ENCODE assay signal across 17 mouse cellular contexts in genomic region chr10:123268568-123268967, GRCm38 (mm10). TPM values are rescaled to one million over a fixed set of nuclear protein-coding genes. Genes with fewer than 3 reads are reported as not detected.
DNase-seq lines count a peak whose midpoint lies in the region; ATAC-seq lines count a peak whose summit lies in the region.
"Had no signal": no experiment of that assay in that cellular context is flagged by ENCODE, and none has a peak within 500 bp of the region (broad histone marks: within the 10 kb centered on the region; RNA-seq: fewer than 3 reads in every experiment).

No protein-coding gene starts in this region.

- peak; percentile 49 to 80 for DNase-seq in adrenal gland, adult (ENCODE audit: inconsistent age in 2 of 2, low spot score in 1 of 2)
- no peak for DNase-seq in adrenal gland, postnatal 4 days (ENCODE audit: low spot score in 2 of 2)
- no peak for DNase-seq in neural tube, embryonic 10.5 days (ENCODE audit: extremely low spot score, low spot score)
- DNase-seq in layer of hippocampus, adult 9-11 months, result peak; percentile 61
- peak; percentile 19 to 41 for DNase-seq in right cerebral cortex, postnatal 36 days (ENCODE audit: low spot score in 2 of 2)
- DNase-seq in urinary bladder, adult 2 months (ENCODE audit: low spot score), result no peak
- no peak for DNase-seq in kidney, adult 8-10 months
- DNase-seq: cerebellum, postnatal 25 days; heart, adult 2 months; heart, postnatal 4 days; kidney, postnatal 14 days; lung, postnatal 4 days; spleen, adult 18-20 months; thymus, adult 2 months had no signal

- no peaks in the 10 kb centered on the region for H3K36me3 ChIP-seq in neural tube, embryonic 13.5 days
- H3K36me3 ChIP-seq: limb, embryonic 15.5 days had no signal

- no peaks in the 10 kb centered on the region for H3K9me3 ChIP-seq in neural tube, embryonic 13.5 days
- H3K9me3 ChIP-seq: limb, embryonic 15.5 days had no signal

- peaks cover 29% of the 10 kb centered on the region for H3K4me1 ChIP-seq in neural tube, embryonic 13.5 days (replicated peaks)

- H3K4me2 ChIP-seq in neural tube, embryonic 13.5 days, result peak overlapping the region; percentile 92
- H3K4me2 ChIP-seq: limb, embryonic 15.5 days had no signal

- 74% methylated on average over 10 of the region's 10 CpGs for WGBS in neural tube, embryonic 13.5 days

- H3K27me3 ChIP-seq in neural tube, embryonic 13.5 days, result peaks cover 16% of the 10 kb centered on the region

- no peak for ATAC-seq in neural tube, embryonic 13.5 days (ENCODE audit: low read depth)

- H3K27ac ChIP-seq in neural tube, embryonic 13.5 days (replicated peaks), result no peak overlapping the region
- H3K27ac ChIP-seq: heart, adult 2 months; limb, embryonic 15.5 days had no signal

- H3K4me3 ChIP-seq in neural tube, embryonic 13.5 days, result no peak overlapping the region
- H3K4me3 ChIP-seq: erythroblast, embryonic 14.5 days; heart, adult 2 months; limb, embryonic 15.5 days had no signal

- H3K9ac ChIP-seq in neural tube, embryonic 13.5 days, result no peak overlapping the region
- H3K9ac ChIP-seq: limb, embryonic 15.5 days had no signal

RNA-seq across cellular contexts. Expression of gene Fam19a2, which starts 4.8 kb away (rescaled TPM):
- 1 to 10 TPM; 2.3 to 2.5 TPM for total RNA-seq in adrenal gland, postnatal 4 days (2021)
- polyA plus RNA-seq in neural tube, embryonic 13.5 days (2015; fragmentation: Nextera tagmentation; extraction: Ambion mirVana), result 38.4 and 40.2 TPM in 2 replicates
- 0.03 and 0.04 TPM in 2 replicates for polyA plus RNA-seq in urinary bladder, adult 2 months (2012; rRNA removed)
- polyA plus RNA-seq: heart, adult 2 months had no signal

Comparison
In these comparisons a context has a peak if more than half of its experiments do, and no peak if none do; other contexts are left out.
1. DNase-seq: peak in adrenal gland, adult (2 of 2), layer of hippocampus, adult 9-11 months (single experiment) and right cerebral cortex, postnatal 36 days (2 of 2); none in adrenal gland, postnatal 4 days (0 of 2), neural tube, embryonic 10.5 days (single experiment), urinary bladder, adult 2 months (single experiment) and kidney, adult 8-10 months (0 of 2).
2. RNA of gene Fam19a2, which starts 4.8 kb away (polyA plus RNA-seq): 38.4 to 40.2 TPM in neural tube, embryonic 13.5 days; 0.03 to 0.04 TPM in urinary bladder, adult 2 months; every median in the first group is over 10 times any median in the second.